Mouse (Mus musculus): ENCODE measurements around the gene Neurl1a.

Neurl1a gene

GRCm38 (mm10) chr19:47168223-47168622 lies 10.4 kb upstream of the Neurl1a start:
- peak; percentile 92 for DNase-seq (ENCODE audit: low read depth, low spot score)

- DNase-seq (ENCODE audit: low read depth, low spot score) = peak; percentile 87
Observed at GRCm38 (mm10) chr19:47168793-47169412, 9.7 kb upstream of the Neurl1a start.

- DNase-seq (ENCODE audit: low read depth, low spot score) = peak; percentile 65
Observed at GRCm38 (mm10) chr19:47174515-47174914, 4.1 kb upstream of the Neurl1a start.

GRCm38 (mm10) chr19:47175472-47175871 lies 3.1 kb upstream of the Neurl1a start:
- DNase-seq (ENCODE audit: low read depth, low spot score) = peak; percentile 52

GRCm38 (mm10) chr19:47176916-47177505 lies 1.6 kb upstream of the Neurl1a start:
- no peak for DNase-seq (ENCODE audit: low read depth, low spot score)

- peak; percentile 93 for DNase-seq (ENCODE audit: low read depth, low spot score)
Observed at GRCm38 (mm10) chr19:47178001-47178400, 619 bp upstream of the Neurl1a start.

GRCm38 (mm10) chr19:47179272-47179809 lies 721 bp downstream of the Neurl1a start:
- DNase-seq (ENCODE audit: low read depth, low spot score) = peak; percentile 70

GRCm38 (mm10) chr19:47180011-47180410 lies 1.4 kb downstream of the Neurl1a start:
- DNase-seq (ENCODE audit: low read depth, low spot score) = no peak

- DNase-seq (ENCODE audit: low read depth, low spot score) = no peak
Observed at GRCm38 (mm10) chr19:47184221-47184620, 5.6 kb downstream of the Neurl1a start.

GRCm38 (mm10) chr19:47184736-47185135 lies 6.1 kb downstream of the Neurl1a start:
- no peak for DNase-seq (ENCODE audit: low read depth, low spot score)

GRCm38 (mm10) chr19:47186514-47187275 lies 8.1 kb downstream of the Neurl1a start:
- DNase-seq (ENCODE audit: low read depth, low spot score) = no peak

GRCm38 (mm10) chr19:47188515-47189128 lies 10.0 kb downstream of the Neurl1a start:
- no peak for DNase-seq (ENCODE audit: low read depth, low spot score)

- no peak for DNase-seq (ENCODE audit: low read depth, low spot score)
Observed at GRCm38 (mm10) chr19:47192158-47192557, 13.5 kb downstream of the Neurl1a start.

- DNase-seq (ENCODE audit: low read depth, low spot score) = no peak
Observed at GRCm38 (mm10) chr19:47198671-47199350, 20.2 kb downstream of the Neurl1a start.

GRCm38 (mm10) chr19:47201972-47202371 lies 23.4 kb downstream of the Neurl1a start:
- no peak for DNase-seq (ENCODE audit: low read depth, low spot score)

- DNase-seq (ENCODE audit: low read depth, low spot score) = peak; percentile 38
Observed at GRCm38 (mm10) chr19:47202429-47202828, 23.8 kb downstream of the Neurl1a start.

- no peak for DNase-seq (ENCODE audit: low read depth, low spot score)
Observed at GRCm38 (mm10) chr19:47203042-47203441, 24.4 kb downstream of the Neurl1a start.

GRCm38 (mm10) chr19:47204653-47205052 lies 26.0 kb downstream of the Neurl1a start:
- no peak for DNase-seq (ENCODE audit: low read depth, low spot score)

GRCm38 (mm10) chr19:47206126-47206525 lies 27.5 kb downstream of the Neurl1a start:
- no peak for DNase-seq (ENCODE audit: low read depth, low spot score)

- no peak for DNase-seq (ENCODE audit: low read depth, low spot score)
Observed at GRCm38 (mm10) chr19:47210432-47210831, 31.8 kb downstream of the Neurl1a start.

GRCm38 (mm10) chr19:47211609-47212312 lies 33.1 kb downstream of the Neurl1a start:
- no peak for DNase-seq (ENCODE audit: low read depth, low spot score)

Data from R1 (cell line).